Mouse (Mus musculus) gastrocnemius, postnatal 4 days (tissue): Measurements from ENCODE around the gene Plcd1. TPM values are rescaled to one million over a fixed set of nuclear protein-coding genes. Genes with fewer than 3 reads are reported as not detected.
A peak's percentile ranks its signal among the peaks of the same experiment; 100 is the strongest.

Source experiments
- DNase-seq, 2 experiments: peaks; one replicate each; pipeline ENCODE4 v3.0.0; 2021 to 2022; ENCODE audit warnings: low spot score in 2 of 2, mixed read lengths in 2 of 2
- total RNA-seq, 2 experiments: library from RNA; stranded (reverse); gene quantifications; 2 replicates each; pipeline ENCODE4 v1.2.3; 2021

Gene Plcd1
- total RNA-seq, 2 experiments from 2014 or later: 16.5 to 17.2 TPM

- peak in 1 of 2 experiments; percentile 43 for DNase-seq
Observed at GRCm38 (mm10) chr9:119092473-119093418, 556 bp downstream of the Plcd1 start.

- no peak for DNase-seq
Observed at GRCm38 (mm10) chr9:119091581-119092310, 1.6 kb downstream of the Plcd1 start.

- DNase-seq: no peak
Observed at GRCm38 (mm10) chr9:119090462-119090861, 2.8 kb downstream of the Plcd1 start.

GRCm38 (mm10) chr9:119089437-119089836, 3.9 kb downstream of the Plcd1 start:
- DNase-seq: no peak

- peak; percentile 67 to 79 for DNase-seq
Observed at GRCm38 (mm10) chr9:119088148-119088801, 5.0 kb downstream of the Plcd1 start.

GRCm38 (mm10) chr9:119087309-119087708, 6.0 kb downstream of the Plcd1 start:
- no peak for DNase-seq

- DNase-seq: no peak
Observed at GRCm38 (mm10) chr9:119086451-119086850, 6.9 kb downstream of the Plcd1 start.

GRCm38 (mm10) chr9:119083966-119084365, 9.3 kb downstream of the Plcd1 start:
- no peak for DNase-seq

GRCm38 (mm10) chr9:119082656-119083430, 10.5 kb downstream of the Plcd1 start:
- no peak for DNase-seq

- DNase-seq: no peak
Observed at GRCm38 (mm10) chr9:119082039-119082438, 11.3 kb downstream of the Plcd1 start.

- DNase-seq: no peak
Observed at GRCm38 (mm10) chr9:119080040-119080675, 13.1 kb downstream of the Plcd1 start.

GRCm38 (mm10) chr9:119075685-119076084, 17.6 kb downstream of the Plcd1 start:
- DNase-seq: no peak

- DNase-seq: no peak
Observed at GRCm38 (mm10) chr9:119073184-119073895, 20.0 kb downstream of the Plcd1 start.

- DNase-seq: no peak
Observed at GRCm38 (mm10) chr9:119071786-119072185, 21.5 kb downstream of the Plcd1 start.

GRCm38 (mm10) chr9:119070173-119070825, 23.0 kb downstream of the Plcd1 start:
- DNase-seq: no peak

GRCm38 (mm10) chr9:119068266-119068665, 25.0 kb downstream of the Plcd1 start:
- DNase-seq: no peak

- DNase-seq: peak; percentile 56 to 73
Observed at GRCm38 (mm10) chr9:119067601-119068000, 25.7 kb downstream of the Plcd1 start.

- DNase-seq: no peak
Observed at GRCm38 (mm10) chr9:119064296-119064695, 29.0 kb downstream of the Plcd1 start.

- no peak for DNase-seq
Observed at GRCm38 (mm10) chr9:119063036-119063644, 30.2 kb downstream of the Plcd1 start.
